Mouse (Mus musculus): ENCODE data around the gene Plxna4. TPM values are rescaled to one million over a fixed set of nuclear protein-coding genes. Genes with fewer than 3 reads are reported as not detected.

The Plxna4 gene
- polyA plus RNA-seq, 1 experiment from 2014 or later: 15.9 TPM

DNA sequence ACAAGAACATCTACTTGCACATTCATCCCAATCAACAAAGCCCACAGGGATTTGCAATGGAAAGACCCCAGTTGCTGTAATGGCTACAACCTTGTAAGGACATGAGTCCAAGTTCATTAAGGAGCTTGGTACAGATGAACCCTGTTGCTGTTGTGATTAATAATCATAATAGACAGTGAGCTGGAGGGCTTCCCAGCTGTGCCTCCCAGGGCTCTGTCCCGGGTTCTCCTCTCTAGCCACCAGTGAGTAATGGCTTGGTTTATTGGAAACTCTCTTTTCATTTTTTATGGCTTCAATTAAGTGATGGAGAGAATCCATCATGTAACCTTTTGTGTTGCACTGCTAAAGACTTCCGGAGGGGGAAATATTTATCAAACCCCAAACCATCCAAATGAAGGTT lies 164.9 kb downstream of the Plxna4 start:
- no peaks in the 10 kb centered on the region for H3K27me3 ChIP-seq
- no peak overlapping the region for H3K4me2 ChIP-seq
- H3K9me3 ChIP-seq: no peaks in the 10 kb centered on the region
- no peak overlapping the region for H3K4me3 ChIP-seq
- no peak for ATAC-seq (ENCODE audit: low FRiP score)
- no peak overlapping the region for H3K9ac ChIP-seq
- 60% methylated on average over 2 of the region's 2 CpGs for WGBS
- H3K36me3 ChIP-seq: no peaks in the 10 kb centered on the region
- peaks cover 13% of the 10 kb centered on the region for H3K4me1 ChIP-seq (replicated peaks)
- no peak overlapping the region for H3K27ac ChIP-seq

DNA sequence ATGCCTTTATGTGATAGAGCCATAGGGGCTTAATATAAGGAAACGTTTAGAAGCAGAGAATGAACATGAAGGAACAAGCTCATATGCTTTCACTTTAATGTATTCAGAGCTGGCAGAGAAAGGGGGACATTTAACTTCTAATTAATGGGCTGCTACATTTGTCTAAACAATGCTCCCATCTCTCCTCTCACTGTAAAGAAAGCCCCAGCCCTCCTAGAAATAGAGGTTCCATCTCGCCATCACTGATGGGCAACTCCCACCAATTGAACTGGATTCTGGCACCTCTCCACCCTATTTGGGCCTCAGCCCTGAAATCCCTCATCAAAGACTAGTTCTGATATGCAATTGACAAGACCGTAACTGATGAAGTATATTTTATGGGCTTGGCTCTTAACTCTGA lies 167.4 kb downstream of the Plxna4 start:
- no peak overlapping the region for H3K4me3 ChIP-seq
- ATAC-seq (ENCODE audit: low FRiP score): no peak
- no peak overlapping the region for H3K9ac ChIP-seq
- no peaks in the 10 kb centered on the region for H3K9me3 ChIP-seq
- H3K4me1 ChIP-seq (replicated peaks): peaks cover 6% of the 10 kb centered on the region
- WGBS: 89% methylated on average over 3 of the region's 3 CpGs
- H3K27me3 ChIP-seq: no peaks in the 10 kb centered on the region
- H3K36me3 ChIP-seq: no peaks in the 10 kb centered on the region
- no peak overlapping the region for H3K27ac ChIP-seq
- no peak overlapping the region for H3K4me2 ChIP-seq

DNA sequence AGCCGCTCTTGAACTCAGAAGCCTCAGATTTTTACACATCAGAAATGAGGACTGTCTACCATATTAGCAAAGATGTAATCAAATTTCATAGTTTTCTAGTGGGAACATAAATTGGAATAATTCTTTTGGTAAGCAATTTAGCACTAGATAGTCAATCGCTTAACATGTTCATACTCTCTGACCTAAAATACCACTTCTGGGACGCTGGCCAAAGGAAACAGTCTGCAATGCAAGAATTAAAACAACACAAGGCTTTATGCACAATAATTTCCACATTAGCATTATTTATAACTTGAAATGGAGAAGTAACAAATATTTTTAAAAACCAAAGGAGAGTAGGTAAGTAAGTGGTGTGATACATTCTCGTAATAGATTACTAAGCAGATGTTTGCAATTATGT lies 170.6 kb downstream of the Plxna4 start:
- no peaks in the 10 kb centered on the region for H3K36me3 ChIP-seq
- no peak overlapping the region for H3K4me3 ChIP-seq
- peaks cover 11% of the 10 kb centered on the region for H3K4me1 ChIP-seq (replicated peaks)
- no peak for ATAC-seq (ENCODE audit: low FRiP score)
- H3K9ac ChIP-seq: no peak overlapping the region
- no peaks in the 10 kb centered on the region for H3K9me3 ChIP-seq
- no peaks in the 10 kb centered on the region for H3K27me3 ChIP-seq
- H3K4me2 ChIP-seq: no peak overlapping the region
- WGBS: 89% methylated on average over 4 of the region's 4 CpGs
- H3K27ac ChIP-seq: no peak overlapping the region

DNA sequence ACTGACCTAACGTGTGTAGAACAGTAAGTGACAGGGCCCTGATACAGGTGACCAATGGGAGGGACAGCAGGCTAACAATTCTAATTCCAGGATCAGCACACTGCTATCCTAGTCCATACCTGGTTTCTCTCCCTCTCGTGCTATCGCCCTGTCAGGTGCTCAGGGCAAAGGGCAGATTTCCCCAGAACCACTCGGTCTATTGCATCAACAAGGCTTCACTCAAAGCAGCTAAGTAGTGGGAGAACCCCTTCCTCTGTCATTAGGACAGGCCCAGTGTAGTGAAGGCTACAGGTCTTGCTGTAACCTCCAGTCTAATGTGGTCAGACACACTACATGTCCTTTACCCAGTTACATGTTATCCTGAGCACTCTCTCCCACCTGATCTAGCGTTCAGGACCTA lies 176.7 kb downstream of the Plxna4 start:
- Histone ChIP-seq H3K36me3 (no peaks in the 10 kb centered on the region), H3K4me1 (replicated peaks) (peaks cover 31% of the 10 kb centered on the region), H3K4me3 (no peak overlapping the region), H3K9me3 (no peaks in the 10 kb centered on the region), H3K4me2 (no peak overlapping the region), H3K27ac (no peak overlapping the region), H3K27me3 (no peaks in the 10 kb centered on the region), H3K9ac (no peak overlapping the region)
- WGBS: 88% methylated on average over 5 of the region's 5 CpGs
- ATAC-seq (ENCODE audit: low FRiP score): no peak

DNA sequence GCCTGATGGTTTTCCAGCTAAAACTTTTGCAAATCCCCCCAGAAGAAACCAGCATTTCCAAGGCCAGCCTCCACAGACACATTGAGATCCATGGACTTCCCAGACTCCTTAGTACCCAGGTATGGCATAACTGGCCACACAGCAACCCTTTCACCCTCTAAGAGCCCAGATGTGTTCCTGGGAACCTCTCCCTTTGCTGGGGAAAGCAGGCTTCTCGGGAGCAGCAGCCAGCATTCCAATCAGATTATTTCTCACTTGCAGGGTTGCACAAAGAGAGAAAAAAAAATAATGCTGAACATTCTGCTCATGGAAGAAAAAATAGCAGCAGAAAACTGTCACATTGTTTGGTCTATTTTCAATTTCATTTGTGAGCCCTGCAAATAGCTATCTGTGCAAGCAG lies 178.4 kb downstream of the Plxna4 start:
- Histone ChIP-seq H3K27ac (no peak overlapping the region), H3K4me1 (replicated peaks) (peaks cover 35% of the 10 kb centered on the region), H3K27me3 (no peaks in the 10 kb centered on the region), H3K9me3 (no peaks in the 10 kb centered on the region), H3K4me2 (no peak overlapping the region), H3K4me3 (no peak overlapping the region), H3K36me3 (no peaks in the 10 kb centered on the region), H3K9ac (no peak overlapping the region)
- 54% methylated on average over 1 of the region's 1 CpGs for WGBS
- ATAC-seq (ENCODE audit: low FRiP score): no peak

DNA sequence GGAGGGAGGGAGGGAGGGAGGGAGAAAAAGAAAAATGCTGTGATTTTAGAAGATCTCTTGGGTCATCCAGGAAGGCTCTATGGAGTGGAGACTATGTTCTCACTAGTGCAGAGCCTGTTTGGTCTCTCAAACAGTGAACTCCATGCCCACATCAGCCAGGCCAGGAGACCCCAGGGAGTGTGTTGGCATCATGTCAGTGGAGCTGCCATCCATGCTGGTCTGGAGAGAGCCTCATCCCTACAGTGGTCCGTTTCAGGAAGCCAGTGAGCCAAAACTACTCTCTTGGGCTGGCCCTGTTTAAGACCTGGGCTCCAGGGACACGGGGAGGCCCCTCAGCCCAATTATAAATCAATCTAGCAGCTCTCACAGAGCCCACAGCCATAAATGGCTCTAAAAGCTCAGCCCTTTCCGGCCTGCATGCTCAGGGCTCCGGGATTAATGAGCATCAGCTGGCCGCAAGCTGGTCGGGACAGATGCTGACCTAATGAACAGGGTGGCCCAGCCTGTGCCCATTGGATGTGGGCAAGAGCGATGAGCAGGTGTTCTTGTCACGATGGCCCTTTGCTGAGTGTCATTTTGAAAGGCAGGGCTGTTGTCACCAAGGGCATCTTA lies 180.3 kb downstream of the Plxna4 start:
- Histone ChIP-seq H3K9me3 (no peaks in the 10 kb centered on the region), H3K4me3 (no peak overlapping the region), H3K4me1 (replicated peaks) (peaks cover 42% of the 10 kb centered on the region), H3K9ac (no peak overlapping the region), H3K27ac (peak overlapping the region; percentile 18; the same call in 1 of the 2 replicates), H3K36me3 (no peaks in the 10 kb centered on the region), H3K4me2 (no peak overlapping the region), H3K27me3 (no peaks in the 10 kb centered on the region)
- 31% methylated on average over 8 of the region's 8 CpGs for WGBS
- peak; percentile 60; the same call in 1 of the 2 replicates for ATAC-seq (ENCODE audit: low FRiP score)

DNA sequence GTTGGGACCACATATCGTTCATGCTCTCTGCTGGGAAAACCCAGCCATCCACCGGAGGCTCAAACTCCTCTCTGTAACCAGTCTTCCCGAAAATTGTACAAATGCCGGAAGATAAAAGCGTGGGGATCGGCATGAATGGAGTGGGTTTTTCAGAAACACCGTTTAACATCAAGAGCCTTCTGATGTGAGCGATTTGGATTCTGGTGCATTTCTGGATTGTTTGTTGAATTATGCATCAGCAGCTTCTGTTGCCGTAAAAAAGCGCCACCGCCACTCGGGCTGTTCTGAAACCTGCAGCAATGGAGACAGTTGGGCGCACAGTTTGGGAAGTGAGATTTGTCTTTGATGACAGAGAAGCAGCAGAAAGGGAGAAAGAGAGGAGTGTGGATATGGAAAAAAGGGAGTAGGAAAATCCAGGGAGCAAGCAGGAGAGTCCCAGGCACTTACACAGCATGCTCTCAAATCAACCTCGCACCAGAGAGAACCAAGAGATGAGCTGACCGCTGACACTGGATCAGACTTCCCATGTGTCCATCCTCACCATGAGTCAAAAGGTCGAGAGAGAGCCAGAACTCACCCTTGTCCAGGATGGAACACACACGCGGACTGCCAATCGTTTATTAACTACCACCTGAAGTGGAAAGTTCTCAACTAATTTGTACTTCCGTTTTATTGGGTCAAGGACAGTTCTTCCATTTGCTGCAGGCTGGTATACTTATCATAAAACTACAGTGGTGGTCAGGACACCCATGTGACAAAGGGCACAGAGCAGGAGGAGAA lies 181.5 kb downstream of the Plxna4 start:
- H3K27ac ChIP-seq: no peak overlapping the region
- H3K9me3 ChIP-seq: no peaks in the 10 kb centered on the region
- no peak overlapping the region for H3K9ac ChIP-seq
- no peaks in the 10 kb centered on the region for H3K27me3 ChIP-seq
- no peak for ATAC-seq (ENCODE audit: low FRiP score)
- no peak overlapping the region for H3K4me2 ChIP-seq
- 83% methylated on average over 20 of the region's 20 CpGs for WGBS
- H3K4me1 ChIP-seq (replicated peaks): peaks cover 41% of the 10 kb centered on the region
- H3K36me3 ChIP-seq: no peaks in the 10 kb centered on the region
- H3K4me3 ChIP-seq: no peak overlapping the region

DNA sequence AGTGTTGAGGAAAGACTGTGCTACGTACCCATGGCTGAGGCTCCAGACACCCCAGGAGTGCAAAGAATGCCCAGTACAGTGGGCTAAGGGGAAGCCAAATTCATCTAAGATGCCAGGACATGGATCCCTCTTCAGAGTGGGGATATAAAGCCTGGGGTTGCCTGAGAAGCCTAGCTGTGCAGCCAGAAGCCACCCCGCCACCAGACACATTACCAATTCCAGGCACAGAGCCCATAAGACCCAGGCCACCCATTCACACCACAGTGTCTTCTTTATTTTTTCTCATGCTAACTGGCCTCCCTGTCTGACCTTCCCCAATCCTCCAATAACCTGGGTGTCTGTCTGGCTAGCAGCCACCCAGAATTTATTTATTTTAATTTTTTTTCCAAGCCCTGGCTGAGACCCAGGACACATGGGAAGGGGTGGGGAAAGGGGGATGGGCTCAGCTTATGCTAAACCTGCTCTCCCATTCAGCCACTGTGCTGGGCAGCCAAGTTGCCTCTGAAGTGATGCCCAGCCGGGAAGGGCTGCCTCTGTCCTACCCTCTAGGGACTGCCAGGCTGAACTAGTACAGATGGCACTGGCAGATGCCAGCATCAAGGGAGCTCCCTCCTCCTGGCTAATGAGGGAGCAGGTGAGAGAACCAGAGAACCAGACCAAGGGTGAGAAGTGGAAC lies 185.3 kb downstream of the Plxna4 start:
- Histone ChIP-seq H3K4me1 (replicated peaks) (peaks cover 35% of the 10 kb centered on the region), H3K4me2 (no peak overlapping the region), H3K9ac (no peak overlapping the region), H3K9me3 (no peaks in the 10 kb centered on the region), H3K4me3 (no peak overlapping the region), H3K27ac (peak overlapping the region; percentile 55), H3K27me3 (no peaks in the 10 kb centered on the region), H3K36me3 (no peaks in the 10 kb centered on the region)
- WGBS: 54% methylated on average over 3 of the region's 3 CpGs
- peak; percentile 86 for ATAC-seq (ENCODE audit: low FRiP score)

DNA sequence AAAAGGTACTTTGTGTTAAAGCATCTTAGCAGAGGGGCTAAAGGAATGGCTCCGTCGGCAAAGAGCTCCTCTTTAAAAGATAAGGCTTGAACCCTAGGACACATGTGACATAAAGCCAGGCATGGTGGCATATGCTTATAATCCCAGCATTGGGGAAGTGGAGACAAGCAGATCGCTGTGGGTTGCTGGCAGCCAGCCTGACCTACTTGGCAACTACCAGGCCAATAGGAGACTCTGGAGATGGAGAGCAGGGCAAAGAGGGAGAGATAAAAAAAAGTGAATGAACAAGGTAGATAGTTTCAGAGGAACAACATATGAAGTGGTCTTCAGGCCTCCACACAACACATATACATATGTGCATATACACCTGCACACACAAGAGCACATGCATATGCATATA lies 189.7 kb downstream of the Plxna4 start:
- H3K4me2 ChIP-seq: no peak overlapping the region
- no peaks in the 10 kb centered on the region for H3K36me3 ChIP-seq
- H3K27me3 ChIP-seq: no peaks in the 10 kb centered on the region
- H3K27ac ChIP-seq: no peak overlapping the region
- peaks cover 30% of the 10 kb centered on the region for H3K4me1 ChIP-seq (replicated peaks)
- no peak for ATAC-seq (ENCODE audit: low FRiP score)
- H3K4me3 ChIP-seq: no peak overlapping the region
- H3K9ac ChIP-seq: no peak overlapping the region
- H3K9me3 ChIP-seq: no peaks in the 10 kb centered on the region
- 81% methylated on average over 3 of the region's 3 CpGs for WGBS

DNA sequence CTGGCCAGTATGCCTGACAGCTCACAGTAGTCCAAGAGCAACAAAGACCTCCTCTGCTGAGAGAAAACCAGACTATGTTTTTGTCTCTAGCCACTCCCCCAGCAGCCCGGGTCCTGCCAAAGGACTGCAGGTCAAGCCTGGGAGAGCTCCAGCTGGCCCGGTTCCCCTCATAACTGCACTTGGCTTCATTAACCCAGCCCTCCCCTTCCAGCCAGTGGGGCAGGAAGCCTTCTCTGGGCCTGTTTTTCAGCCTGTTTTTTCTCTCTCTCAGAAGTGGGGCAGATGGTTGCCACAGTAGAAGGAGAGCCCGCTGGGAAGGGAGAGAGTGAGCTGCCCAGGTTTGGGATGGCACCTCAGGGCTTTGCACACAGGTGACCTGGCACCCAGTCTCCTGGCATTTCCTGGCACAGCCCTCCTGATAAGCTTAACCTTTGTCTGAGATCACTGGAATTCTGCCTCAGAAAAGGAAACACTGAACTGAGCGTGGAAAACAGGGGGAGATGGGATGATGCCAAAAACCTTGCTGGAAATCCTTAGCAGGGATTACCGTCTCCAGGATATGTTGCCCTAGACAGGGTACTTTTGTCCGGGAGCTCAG lies 190.8 kb downstream of the Plxna4 start:
- no peaks in the 10 kb centered on the region for H3K36me3 ChIP-seq
- H3K9me3 ChIP-seq: no peaks in the 10 kb centered on the region
- peak; percentile 75 for ATAC-seq (ENCODE audit: low FRiP score)
- peak overlapping the region; percentile 68 for H3K27ac ChIP-seq
- H3K9ac ChIP-seq: no peak overlapping the region
- H3K4me3 ChIP-seq: no peak overlapping the region
- WGBS: 47% methylated on average over 6 of the region's 6 CpGs
- H3K27me3 ChIP-seq: no peaks in the 10 kb centered on the region
- no peak overlapping the region for H3K4me2 ChIP-seq
- H3K4me1 ChIP-seq (replicated peaks): peaks cover 23% of the 10 kb centered on the region

DNA sequence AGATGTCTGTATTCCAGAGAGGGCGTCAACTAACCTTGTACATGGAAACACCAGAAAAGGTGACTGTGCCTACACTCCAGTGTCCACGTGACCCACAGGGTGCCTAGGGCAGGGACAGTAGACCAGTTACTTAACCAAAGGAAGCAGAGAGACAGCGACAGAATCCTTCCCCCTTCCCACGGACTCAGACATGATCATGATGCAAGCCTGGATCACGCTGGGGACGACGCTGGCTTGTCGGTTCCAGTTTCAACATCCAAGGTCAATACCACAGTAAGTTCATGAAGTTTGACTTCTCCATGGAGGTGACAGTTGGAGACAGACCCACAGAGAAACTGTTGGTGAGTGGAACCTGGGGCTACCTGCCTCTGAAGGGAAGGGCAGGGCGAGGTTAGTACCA lies 192.6 kb downstream of the Plxna4 start:
- Histone ChIP-seq H3K27ac (no peak overlapping the region), H3K4me3 (no peak overlapping the region), H3K9ac (no peak overlapping the region), H3K9me3 (no peaks in the 10 kb centered on the region), H3K4me2 (no peak overlapping the region), H3K27me3 (no peaks in the 10 kb centered on the region), H3K36me3 (no peaks in the 10 kb centered on the region), H3K4me1 (replicated peaks) (peaks cover 25% of the 10 kb centered on the region)
- ATAC-seq (ENCODE audit: low FRiP score): no peak
- 93% methylated on average over 9 of the region's 9 CpGs for WGBS

DNA sequence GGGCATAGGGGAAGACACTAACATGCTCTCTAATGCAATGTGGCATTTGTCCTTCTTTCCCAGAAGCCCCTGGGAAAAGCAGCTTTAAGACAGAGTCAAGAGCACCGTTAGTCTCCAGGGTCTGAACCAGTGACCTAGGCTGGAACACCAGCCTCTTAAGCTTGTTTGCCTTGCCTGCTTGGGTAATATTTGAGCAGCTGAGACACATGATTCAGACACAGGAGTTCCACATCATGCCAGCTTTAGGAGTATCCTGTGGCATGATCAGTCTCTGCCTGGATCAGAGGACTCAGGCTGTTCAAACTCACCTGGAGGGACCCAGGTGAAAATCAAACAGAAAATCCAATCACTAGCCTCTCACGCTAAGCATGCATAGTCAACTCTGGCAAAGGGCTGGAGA lies 195.7 kb downstream of the Plxna4 start:
- Histone ChIP-seq H3K9ac (no peak overlapping the region), H3K4me3 (no peak overlapping the region), H3K27ac (no peak overlapping the region), H3K4me1 (replicated peaks) (peaks cover 19% of the 10 kb centered on the region), H3K27me3 (no peaks in the 10 kb centered on the region), H3K36me3 (no peaks in the 10 kb centered on the region), H3K9me3 (no peaks in the 10 kb centered on the region), H3K4me2 (no peak overlapping the region)
- 77% methylated on average over 2 of the region's 2 CpGs for WGBS
- ATAC-seq (ENCODE audit: low FRiP score): no peak
